Mouse (Mus musculus) layer of hippocampus, postnatal 14 days (tissue): ENCODE results near the gene Tmem135. TPM values are rescaled to one million over a fixed set of nuclear protein-coding genes. Genes with fewer than 3 reads are reported as not detected.
"Not testable (repeated sequence)": the region's sequence is repeated elsewhere in the genome, so short reads cannot be mapped to it uniquely, and the experiment has no call there.

Experiments
- DNase-seq, 2 experiments: peaks; one replicate each; pipeline ENCODE4 v3.0.0; 2021 to 2022; ENCODE audit warnings: low spot score in 2 of 2, mixed read lengths in 1 of 2
- total RNA-seq, 2 experiments: library from RNA; stranded (reverse); gene quantifications; 2 replicates each; pipeline ENCODE4 v1.2.3; 2021

The Tmem135 gene
- total RNA-seq, 2 experiments from 2014 or later: 70.3 to 80.9 TPM

DNA sequence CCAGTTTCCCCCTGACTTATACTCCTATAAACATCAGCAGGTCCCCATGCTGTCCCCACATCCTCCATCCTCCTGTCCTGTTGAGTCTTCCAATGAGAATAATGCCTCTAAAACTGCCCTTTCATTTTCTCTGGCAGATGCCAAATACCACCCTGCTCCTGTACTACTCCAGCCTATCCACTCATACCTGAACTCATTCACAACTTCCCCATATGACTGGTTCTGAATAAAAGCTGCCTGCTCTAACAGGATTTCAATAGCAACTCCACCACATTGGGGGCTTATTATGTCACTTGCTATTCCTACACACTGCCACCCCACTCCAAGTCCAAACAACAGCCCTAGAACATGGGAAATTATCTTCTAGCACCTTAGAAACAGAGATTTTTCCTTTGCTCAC is 68.7 kb downstream of the Tmem135 start:
- no peak for DNase-seq

DNA sequence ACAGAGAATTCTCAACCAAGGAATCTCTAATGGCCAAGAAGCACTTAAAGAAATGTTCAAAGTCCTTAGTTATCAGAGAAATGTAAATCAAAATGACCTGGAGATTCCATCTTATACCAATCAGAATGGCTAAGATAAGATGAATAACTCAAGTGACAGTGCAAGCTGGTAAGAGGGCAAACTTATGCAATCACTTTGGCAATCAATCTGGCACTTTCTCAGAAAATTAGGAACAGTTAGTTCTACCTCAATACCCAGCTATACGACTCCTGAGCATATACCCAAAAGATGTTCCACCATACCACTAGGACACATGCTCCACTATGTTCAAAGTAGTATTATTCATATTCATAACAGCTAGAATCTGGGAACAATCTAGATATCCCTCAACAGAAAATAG is 74.1 kb downstream of the Tmem135 start:
- no peak for DNase-seq

DNA sequence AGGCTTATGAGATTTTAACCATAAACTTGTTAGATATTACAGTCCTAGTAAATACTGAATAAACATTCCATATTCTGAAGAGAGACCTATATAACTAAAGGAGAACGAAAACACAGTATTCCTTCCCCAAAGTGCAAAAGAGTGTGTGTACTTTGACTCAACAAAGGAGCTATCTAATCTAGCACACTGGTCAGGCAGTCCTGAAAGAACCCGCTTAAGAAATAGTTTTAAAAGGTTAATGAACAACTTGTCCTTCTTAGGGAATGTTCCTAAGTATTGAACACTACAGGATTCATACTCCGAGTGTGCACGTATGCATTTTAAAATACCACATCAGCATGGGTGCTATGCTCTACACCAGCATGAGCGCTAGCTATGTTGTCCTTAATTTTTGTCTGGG is 76.3 kb downstream of the Tmem135 start:
- no peak for DNase-seq

DNA sequence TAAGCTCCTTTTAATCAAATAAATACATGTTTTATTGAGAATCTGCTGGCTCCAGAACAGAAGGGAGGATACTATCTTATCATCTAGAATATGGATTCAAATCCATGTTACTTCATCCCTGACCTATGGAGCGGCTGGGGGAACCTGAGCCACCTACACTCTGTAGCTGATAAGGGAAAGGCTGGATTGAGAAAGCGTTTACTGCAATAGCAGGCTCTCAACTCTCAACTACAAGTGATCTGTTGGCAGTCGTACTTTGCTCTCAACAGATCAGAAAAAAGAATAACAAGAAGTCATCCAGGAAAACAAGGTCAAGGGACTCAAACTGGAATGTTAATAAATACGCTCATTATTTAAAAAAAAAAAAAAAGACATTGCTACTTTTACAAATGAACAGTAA is 77.3 kb downstream of the Tmem135 start:
- DNase-seq: no peak

DNA sequence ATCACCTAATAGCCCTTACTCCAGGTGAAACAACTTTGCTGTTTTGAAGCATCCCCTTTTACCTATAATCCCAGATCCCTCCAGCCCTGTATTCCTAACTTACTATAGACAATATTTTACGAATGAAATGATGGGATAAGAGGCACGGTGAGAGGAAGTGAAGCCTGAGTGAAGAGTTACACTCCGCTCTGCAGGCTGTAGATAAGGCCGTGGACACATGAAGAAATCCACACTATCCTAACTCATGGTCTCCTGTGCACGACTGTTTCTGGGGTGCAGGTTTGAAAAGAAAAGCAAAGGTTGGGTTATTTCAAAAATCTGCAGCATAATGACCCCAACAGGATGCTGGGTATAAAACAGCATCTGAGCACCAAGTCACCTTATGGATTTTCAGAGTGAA is 77.8 kb downstream of the Tmem135 start:
- DNase-seq: no peak

DNA sequence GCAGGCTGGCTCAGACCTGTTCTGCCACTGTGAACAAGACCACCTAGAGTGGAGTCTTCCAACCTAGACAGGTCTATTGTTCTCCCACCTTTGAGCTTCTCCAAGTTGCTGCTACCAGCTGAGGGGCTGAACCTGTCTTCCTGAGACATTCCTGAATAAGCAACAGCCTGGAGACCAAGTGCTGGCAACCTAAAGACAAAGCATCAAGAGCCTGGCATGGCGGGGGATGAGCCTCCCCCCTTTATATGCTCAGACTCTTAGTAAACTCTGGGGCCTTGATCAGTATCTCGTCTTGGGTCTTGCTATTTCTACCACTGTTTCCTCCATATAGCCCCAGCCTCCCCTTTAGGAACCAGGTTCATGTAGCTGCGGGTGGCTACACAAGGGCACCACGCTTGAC is 81.3 kb downstream of the Tmem135 start:
- not testable (repeated sequence) for DNase-seq

DNA sequence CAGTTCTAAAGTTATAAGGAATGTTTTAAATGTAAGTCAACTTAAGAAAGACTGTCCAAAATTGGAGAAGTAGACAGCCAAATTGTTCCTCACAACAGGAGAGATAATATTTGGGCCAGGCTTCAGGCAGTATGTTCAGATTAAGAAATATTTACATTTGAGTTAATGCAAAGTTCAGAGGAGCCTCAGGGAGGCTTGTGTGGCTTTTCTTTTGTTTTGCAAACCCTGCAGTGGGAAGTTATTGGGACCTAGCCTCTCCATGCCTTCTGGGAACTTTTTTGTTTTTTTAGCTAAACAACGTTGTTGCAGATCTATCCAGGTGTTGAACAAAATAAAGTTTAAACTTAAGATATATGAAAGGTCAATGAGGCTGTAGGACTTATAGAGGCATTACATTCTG is 84.7 kb downstream of the Tmem135 start:
- no peak for DNase-seq

DNA sequence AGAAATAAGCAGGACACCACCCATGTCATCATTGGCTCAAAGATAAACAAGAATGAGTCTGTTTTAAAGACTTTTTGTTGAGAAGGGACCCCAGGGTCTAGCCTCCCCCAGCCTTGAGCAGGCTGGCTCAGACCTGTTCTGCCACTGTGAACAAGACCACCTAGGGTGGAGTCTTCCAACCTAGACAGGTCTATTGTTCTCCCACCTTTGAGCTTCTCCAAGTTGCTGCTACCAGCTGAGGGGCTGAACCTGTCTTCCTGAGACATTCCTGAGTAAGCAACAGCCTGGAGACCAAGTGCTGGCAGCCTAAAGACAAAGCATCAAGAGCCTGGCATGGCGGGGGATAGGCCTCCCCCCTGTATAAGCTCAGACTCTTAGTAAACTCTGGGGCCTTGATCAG is 86.9 kb downstream of the Tmem135 start:
- DNase-seq: not testable (repeated sequence)

DNA sequence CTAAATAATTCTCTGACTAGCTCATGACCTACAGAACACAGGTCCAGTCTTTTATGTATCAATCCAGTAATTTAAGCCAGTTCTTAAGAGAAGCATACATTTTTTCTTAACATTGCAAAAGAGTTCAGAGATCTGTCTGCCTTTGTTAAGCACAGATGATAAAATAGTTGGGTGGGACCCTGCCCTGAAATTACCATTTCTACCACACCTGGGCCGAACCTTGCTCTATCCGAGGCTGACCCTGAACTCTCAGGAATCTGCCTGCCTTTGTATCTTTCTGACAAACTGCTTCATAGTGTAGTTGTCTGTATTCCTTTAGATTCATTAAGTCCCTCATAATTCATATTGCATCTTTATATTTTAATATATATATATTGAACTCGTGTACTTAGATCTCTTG is 87.9 kb downstream of the Tmem135 start:
- no peak for DNase-seq

DNA sequence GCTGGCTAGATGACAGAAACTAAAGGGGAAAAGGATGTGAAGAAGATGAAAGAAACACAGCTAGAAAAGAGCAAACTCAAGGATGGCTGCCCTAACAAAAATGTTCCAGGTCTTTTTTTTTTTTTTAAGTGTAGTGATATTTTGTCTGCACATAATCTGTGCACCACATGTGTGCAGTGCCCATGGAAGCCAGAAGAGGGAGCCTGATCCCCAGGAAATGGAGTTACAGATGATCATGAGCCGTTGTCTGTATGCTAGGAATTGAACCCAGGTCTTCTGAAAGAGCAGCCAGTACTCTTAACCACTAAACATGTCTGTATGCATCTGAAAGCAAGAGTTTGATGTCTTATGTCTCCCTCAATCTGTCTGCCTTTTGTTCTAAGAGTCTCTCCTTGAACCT is 92.5 kb downstream of the Tmem135 start:
- DNase-seq: no peak

DNA sequence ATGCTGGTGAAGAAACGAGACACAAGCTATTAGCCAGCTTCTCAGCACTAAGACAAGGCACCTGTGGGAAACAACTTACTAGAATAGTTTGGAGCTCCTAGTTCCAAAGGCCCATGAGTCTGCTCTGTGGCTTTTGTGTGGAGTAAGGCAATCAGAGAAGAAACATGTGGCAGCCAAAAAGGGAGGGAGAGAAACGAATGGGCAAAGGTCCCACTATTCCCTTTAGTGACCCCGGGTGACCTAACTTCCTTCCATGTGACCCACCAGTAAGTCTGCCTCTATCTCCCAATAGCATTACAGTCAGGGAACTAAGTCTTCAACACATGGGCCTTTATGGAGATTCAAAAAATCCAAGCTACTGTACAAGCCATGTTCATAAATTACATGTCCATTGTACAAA is 95.1 kb downstream of the Tmem135 start:
- DNase-seq: no peak

DNA sequence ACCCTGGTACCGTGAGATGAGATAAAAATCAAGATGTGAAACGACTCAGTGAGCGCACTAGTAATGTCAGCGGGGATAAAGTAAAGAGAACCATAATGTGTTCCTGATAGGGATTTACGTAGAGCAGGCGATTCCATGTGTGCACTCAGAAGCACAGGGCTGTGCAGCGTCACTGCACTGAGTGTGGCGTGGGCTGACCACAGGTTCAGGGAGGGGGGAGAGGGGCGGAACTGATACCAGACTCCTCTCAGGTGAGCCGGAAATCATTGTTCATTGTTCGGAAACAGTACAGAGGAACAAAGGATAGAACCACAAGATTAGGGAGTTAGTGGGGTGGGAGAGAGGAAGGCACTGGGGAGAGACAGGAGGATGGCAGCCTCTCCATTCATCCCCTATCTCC is 95.8 kb downstream of the Tmem135 start:
- no peak for DNase-seq

DNA sequence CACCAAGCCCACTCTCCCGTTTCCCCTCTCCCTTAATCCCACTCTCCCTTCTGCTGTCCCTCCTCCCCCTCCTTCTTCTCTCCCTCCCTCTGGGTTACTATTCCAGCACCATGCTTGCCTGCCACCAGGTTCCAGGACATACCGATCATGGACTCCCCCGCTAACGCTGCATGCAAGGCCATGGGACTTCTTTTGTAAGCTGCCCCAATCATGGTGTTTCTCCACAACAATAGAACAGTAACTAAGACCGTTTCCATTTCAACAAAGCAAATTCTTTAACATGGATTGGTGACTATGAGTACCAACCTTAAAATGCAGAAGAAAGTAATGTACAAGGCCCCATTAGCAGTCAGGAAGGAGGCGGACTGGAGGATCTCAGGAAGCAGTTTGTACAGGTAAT is 97.2 kb downstream of the Tmem135 start:
- no peak for DNase-seq

DNA sequence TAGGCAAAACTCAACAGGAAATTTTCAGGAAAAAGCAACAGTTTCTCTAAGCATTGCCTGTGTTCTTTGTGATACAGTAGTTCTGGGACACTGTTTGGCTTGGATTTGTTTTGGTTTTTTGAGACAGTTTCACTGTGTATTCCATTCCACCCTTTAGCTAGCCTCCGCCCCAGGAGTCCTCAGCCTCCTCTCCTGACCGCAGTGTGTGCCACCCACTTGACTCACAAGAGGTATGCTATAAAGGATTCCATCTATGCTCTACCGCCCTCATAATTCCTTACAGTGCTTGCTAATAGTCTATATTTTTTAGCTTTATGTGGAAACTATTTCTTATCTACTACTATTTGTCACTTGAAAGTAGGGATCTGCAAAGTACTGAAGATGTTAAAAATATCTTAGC is 99.1 kb downstream of the Tmem135 start:
- DNase-seq: no peak

DNA sequence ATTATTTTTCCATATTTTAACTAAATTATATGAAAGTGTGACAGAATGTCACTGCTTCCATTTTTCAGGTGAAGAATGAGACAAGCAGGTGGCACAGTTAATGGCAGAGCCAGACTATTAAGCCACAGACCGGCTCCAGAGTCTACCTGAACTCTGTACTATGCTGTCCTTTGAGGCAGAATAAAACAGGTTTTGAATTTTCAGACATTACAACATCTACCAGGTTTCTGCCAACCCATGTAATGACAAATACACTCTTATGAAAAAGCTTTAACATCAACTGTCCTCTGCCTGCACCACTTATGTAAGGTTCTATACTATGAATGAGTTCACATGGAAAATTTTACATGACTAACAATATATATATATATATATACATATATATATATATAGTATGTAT is 100.3 kb downstream of the Tmem135 start:
- no peak for DNase-seq

DNA sequence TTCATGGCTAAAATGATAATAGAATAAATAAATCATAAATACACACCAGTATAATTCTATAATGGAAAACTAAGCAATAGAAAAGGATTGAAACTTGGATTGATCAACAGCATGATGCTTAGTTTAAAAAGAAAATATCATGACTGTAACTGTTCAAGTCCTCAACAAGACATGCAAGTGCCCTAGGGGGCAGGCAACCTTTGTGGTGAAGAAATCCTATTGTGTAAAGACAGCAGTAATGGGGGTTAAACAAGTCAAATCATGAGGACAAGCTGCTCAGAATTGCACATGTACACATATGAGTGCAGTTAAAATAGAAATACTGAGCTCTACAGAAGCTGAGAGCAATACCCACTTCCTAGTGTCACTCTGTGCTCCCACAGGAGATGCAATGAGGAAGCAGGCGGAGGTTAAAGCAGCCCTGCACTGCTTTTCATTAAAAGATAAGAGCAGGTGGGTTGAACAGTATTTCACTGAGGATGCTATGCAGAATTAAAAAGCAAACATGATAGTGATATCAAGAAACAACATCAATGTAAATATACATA is 105.0 kb downstream of the Tmem135 start:
- no peak for DNase-seq

DNA sequence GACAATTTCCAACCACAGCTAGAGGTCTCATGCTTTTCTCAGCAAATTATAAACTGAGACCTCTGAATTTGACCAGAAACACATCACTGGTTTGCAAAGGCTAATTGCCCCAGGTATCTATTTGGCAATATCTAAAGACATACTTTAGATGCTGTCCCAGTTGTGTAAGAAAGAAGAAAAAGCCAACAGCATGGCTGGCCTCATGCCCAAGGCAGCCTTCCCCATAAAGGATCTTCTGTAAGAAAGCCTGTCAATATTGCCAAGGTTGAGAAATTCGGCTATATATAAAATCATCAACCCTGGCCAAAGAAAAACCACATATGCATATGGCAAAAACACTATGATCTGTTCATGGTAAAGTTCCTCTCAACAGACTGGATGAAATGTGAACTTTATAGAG is 107.1 kb downstream of the Tmem135 start:
- no peak for DNase-seq

DNA sequence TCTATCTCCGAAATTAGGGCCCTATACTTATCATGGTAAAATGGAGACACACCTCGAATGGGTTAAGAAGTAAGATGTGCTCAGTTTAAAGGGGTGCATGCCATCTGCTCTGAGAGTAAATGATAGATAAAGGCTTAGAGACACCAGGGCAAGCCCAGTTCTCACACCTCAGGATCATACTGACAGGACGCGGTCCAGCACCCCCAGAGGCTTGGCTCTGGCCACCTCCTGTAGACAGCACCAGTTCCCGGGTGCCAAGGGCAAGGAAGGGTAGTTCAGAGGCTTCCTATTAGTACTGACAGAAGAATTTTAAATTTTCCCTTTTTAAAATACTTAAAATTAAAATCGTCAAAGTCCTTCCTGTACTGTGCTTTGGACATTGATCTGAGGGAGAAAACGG is 121.4 kb downstream of the Tmem135 start:
- no peak for DNase-seq

DNA sequence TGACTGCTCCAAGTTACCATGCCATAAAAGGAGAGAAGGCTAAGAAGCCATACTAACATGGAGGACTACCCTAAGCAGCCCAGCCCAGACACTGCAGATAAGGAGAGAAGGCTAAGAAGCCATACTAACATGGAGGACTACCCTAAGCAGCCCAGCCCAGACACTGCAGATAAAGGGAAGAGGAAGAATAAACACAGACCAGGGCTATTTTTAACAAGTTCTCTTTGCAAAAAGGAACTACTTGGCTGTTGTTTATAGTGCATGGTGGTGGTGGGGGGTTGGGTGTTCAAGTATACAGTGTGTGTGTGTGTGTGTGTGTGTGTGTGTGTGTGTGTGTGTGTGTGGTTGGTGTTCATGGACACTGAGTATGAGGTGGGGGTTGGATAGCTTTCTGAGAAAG is 133.6 kb downstream of the Tmem135 start:
- DNase-seq: not testable (repeated sequence)

DNA sequence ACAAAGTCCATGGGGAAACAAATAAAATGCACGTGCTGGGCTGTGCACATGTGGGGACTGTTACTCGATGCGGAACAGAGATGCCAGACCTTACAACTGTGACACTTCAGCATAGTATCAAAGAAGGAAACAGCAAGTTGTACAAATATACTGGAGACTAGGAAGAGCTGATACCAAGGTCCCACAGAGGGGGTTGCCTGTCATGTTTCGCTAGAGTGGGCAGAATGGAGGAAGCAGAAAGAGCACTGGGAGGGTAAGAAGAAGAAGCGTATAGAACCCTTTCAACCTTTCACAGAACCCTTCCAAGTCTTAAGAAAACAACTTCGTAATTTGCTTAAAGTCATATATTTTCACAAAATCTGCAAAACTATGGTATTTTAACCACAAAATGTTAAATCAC is 134.2 kb downstream of the Tmem135 start:
- no peak for DNase-seq

DNA sequence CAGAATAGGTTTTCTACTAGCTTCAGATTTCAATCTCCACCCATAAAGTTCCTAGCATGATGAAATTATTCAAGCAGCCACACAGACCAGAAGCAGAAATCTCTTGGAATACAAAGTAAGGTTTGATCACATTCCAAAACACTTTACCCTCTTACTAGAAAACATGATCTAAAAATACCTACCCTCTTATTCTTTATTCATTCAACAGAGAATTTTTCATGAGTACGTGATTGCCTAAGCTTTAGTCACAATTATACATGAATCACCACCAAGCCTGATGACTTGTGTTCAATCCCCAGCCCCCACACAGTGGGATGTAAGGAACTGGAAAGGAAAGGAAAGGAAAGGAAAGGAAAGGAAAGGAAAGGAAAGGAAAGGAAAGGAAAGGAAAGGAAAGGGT is 136.5 kb downstream of the Tmem135 start:
- DNase-seq: no peak

DNA sequence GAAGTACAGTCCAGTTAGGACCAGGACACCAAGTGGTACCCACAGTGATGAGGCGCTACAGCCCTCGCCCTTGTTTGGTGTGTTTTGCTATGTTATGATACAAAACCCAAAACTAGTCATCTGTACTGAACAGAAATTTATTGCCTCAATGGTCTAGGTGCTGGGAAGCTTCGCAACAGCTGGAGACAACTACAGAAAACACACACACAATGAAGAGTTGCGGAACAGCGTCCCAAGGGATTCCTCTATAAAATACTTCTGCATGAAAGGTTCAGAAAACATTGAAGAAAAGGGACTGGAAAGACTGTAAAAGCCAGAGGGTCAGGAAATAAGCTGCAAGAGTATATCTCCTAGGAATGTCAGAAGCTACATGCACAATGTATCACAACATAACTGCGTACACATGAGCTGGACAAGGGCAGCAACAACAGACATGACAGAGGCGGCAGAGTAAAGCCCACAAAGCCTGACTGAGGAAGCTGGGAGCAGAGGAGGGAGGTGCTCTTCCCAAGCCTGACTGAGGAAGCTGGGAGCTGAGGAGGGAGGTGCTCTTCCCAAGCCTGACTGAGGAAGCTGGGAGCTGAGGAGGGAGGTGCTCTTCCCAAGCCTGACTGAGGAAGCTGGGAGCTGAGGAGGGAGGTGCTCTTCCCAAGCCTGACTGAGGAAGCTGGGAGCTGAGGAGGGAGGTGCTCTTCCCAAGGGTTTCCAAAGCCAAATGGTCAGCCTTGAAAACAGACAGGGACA is 137.8 kb downstream of the Tmem135 start:
- DNase-seq: no peak

DNA sequence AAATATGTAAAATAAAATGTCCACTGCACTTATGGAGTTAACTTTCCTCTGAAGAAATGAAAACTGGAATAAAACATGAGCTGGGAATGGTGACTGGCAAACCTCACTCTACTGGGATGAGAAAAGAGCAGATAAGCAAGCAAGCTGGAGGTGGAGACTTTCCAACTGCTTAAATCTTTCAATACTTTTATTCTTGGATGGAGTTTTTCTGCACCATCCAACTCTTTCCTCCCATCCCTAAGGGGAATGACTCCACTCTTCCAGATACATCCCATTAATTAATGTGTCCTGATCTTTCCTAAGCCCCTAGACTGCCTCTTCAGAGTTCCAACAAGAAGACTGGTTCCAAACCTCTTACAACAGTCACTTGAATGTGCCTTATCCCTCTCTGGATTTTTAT is 143.1 kb downstream of the Tmem135 start:
- DNase-seq: no peak
